Mouse (Mus musculus) lung, postnatal 0 days (tissue): ENCODE data around the gene Dscaml1. TPM values are rescaled to one million over a fixed set of nuclear protein-coding genes. Genes with fewer than 3 reads are reported as not detected.

Source experiments
- ATAC-seq: fragments of 200-750 bp; cut with Nextera tagmentation; 2 replicates; pipeline ENCODE4 v1.8.0; 2017; ENCODE audit warnings: moderate library complexity
- DNase-seq: peaks from one replicate; pipeline ENCODE4 v3.0.0-alpha.2; 2016; ENCODE audit warnings: low spot score
- H3K27ac ChIP-seq: fragments of 300-500 bp; sonication (generic); 2 replicates; pipeline ENCODE4 v1.5.1; 2014; ENCODE audit warnings: antibody characterized with exemption, mild to moderate bottlenecking, low read length, mixed read lengths
- H3K27me3 ChIP-seq: fragments of 300-500 bp; sonication (generic); replicated peaks from 2 replicates; pipeline ENCODE4 v1.6.1; 2014; ENCODE audit warnings: low read length, mixed read lengths; ENCODE audit not compliant: insufficient read depth
- H3K36me3 ChIP-seq: fragments of 300-500 bp; sonication (generic); 2 replicates; pipeline ENCODE4 v1.6.1; 2014; ENCODE audit warnings: low read length, mixed read lengths; ENCODE audit not compliant: insufficient read depth
- H3K4me1 ChIP-seq: fragments of 300-500 bp; sonication (generic); 2 replicates; pipeline ENCODE4 v1.6.1; 2014; ENCODE audit warnings: antibody characterized with exemption, low read depth, low read length, mixed read lengths; ENCODE audit not compliant: insufficient read depth
- H3K4me2 ChIP-seq: fragments of 300-500 bp; sonication (generic); replicated peaks from 2 replicates; pipeline ENCODE4 v1.6.1; 2014; ENCODE audit warnings: low read depth, mild to moderate bottlenecking, low read length, moderate library complexity, mixed read lengths
- H3K4me3 ChIP-seq: fragments of 300-500 bp; sonication (generic); 2 replicates; pipeline ENCODE4 v1.5.1; 2014; ENCODE audit warnings: low read depth, low read length
- H3K9ac ChIP-seq: fragments of 300-500 bp; sonication (generic); replicated peaks from 2 replicates; pipeline ENCODE4 v1.6.1; 2014; ENCODE audit warnings: low read depth, mild to moderate bottlenecking
- H3K9me3 ChIP-seq: fragments of 300-500 bp; sonication (generic); 2 replicates; pipeline ENCODE4 v1.6.1; 2016; ENCODE audit warnings: low read length, mixed read lengths
- CTCF ChIP-seq: IDR thresholded peaks from 2 replicates; pipeline ENCODE4 v1.5.1; 2016; ENCODE audit warnings: antibody characterized with exemption, mild to moderate bottlenecking
- EP300 ChIP-seq: IDR thresholded peaks from 2 replicates; pipeline ENCODE4 v1.6.1; 2016; ENCODE audit warnings: antibody characterized with exemption, mild to moderate bottlenecking, control low read depth
- WGBS: fragments of 180-500 bp; shearing (Covaris S2); extraction: QIAGEN DNeasy Blood & Tissue Kit; methylation state at CpG from one replicate; pipeline ENCODE4 v1.1.7; 2014; 5-methylcytosine and 5-hydroxymethylcytosine counted together
- polyA plus RNA-seq: library from polyadenylated mRNA; unstranded; fragments of >200 nt; fragmentation: Nextera tagmentation; extraction: Ambion mirVana; gene quantifications from 2 replicates; pipeline ENCODE4 v1.2.1, GENCODE M21; 2015

The Dscaml1 gene
- polyA plus RNA-seq, 1 experiment from 2014 or later: 0.16 TPM

- no peak overlapping the region for H3K9ac ChIP-seq
- H3K36me3 ChIP-seq: peaks cover 15% of the 10 kb centered on the region; the same call in 1 of the 2 replicates
- TF ChIP-seq EP300: no peak
- TF ChIP-seq CTCF: no peak
- no peaks in the 10 kb centered on the region for H3K9me3 ChIP-seq
- no peaks in the 10 kb centered on the region for H3K4me1 ChIP-seq
- DNase-seq (no peak), ATAC-seq (no peak)
- no peak overlapping the region for H3K4me3 ChIP-seq
- WGBS: 86% methylated on average over 5 of the region's 6 CpGs
- H3K4me2 ChIP-seq: no peak overlapping the region
- H3K27me3 ChIP-seq: no peaks in the 10 kb centered on the region
- no peak overlapping the region for H3K27ac ChIP-seq
Measured at GRCm38 (mm10) chr9:45779201-45779600, 352.8 kb downstream of the Dscaml1 start.

- ATAC-seq: no peak
- H3K4me3 ChIP-seq: no peak overlapping the region
- H3K4me2 ChIP-seq: no peak overlapping the region
- H3K27me3 ChIP-seq: no peaks in the 10 kb centered on the region
- no peak overlapping the region for H3K27ac ChIP-seq
- no peak overlapping the region for H3K9ac ChIP-seq
- 71% methylated on average over 12 of the region's 12 CpGs for WGBS
- DNase-seq: peak; percentile 19
- TF ChIP-seq CTCF (no peak), EP300 (no peak)
- H3K4me1 ChIP-seq: no peaks in the 10 kb centered on the region
- H3K9me3 ChIP-seq: no peaks in the 10 kb centered on the region
- H3K36me3 ChIP-seq: peaks cover 7% of the 10 kb centered on the region; the same call in 1 of the 2 replicates
Measured at GRCm38 (mm10) chr9:45783249-45784069, 357.0 kb downstream of the Dscaml1 start.

GRCm38 (mm10) chr9:45787071-45787470 lies 360.6 kb downstream of the Dscaml1 start:
- Histone ChIP-seq H3K9ac (no peak overlapping the region), H3K9me3 (no peaks in the 10 kb centered on the region), H3K27ac (no peak overlapping the region), H3K27me3 (no peaks in the 10 kb centered on the region), H3K4me3 (no peak overlapping the region), H3K36me3 (no peaks in the 10 kb centered on the region), H3K4me2 (no peak overlapping the region), H3K4me1 (no peaks in the 10 kb centered on the region)
- DNase-seq (peak; percentile 36), ATAC-seq (peak; percentile 58)
- TF ChIP-seq EP300 (no peak), CTCF (no peak)
- WGBS: 43% methylated on average over 8 of the region's 8 CpGs

- H3K36me3 ChIP-seq: no peaks in the 10 kb centered on the region
- peak; percentile 11; the same call in 1 of the 2 replicates for ATAC-seq
- no peak overlapping the region for H3K9ac ChIP-seq
- TF ChIP-seq CTCF: no peak
- no peak for TF ChIP-seq EP300
- peak; percentile 45 for DNase-seq
- H3K4me2 ChIP-seq: no peak overlapping the region
- H3K4me3 ChIP-seq: no peak overlapping the region
- H3K4me1 ChIP-seq: no peaks in the 10 kb centered on the region
- H3K27me3 ChIP-seq: no peaks in the 10 kb centered on the region
- 42% methylated on average over 6 of the region's 6 CpGs for WGBS
- no peaks in the 10 kb centered on the region for H3K9me3 ChIP-seq
- H3K27ac ChIP-seq: no peak overlapping the region
Measured at GRCm38 (mm10) chr9:45787547-45787946, 361.1 kb downstream of the Dscaml1 start.

- WGBS: 50% methylated on average over 5 of the region's 5 CpGs
- peak; percentile 25; the same call in 1 of the 2 replicates for ATAC-seq
- no peak overlapping the region for H3K4me3 ChIP-seq
- no peak for TF ChIP-seq CTCF
- TF ChIP-seq EP300: no peak
- no peaks in the 10 kb centered on the region for H3K36me3 ChIP-seq
- no peak overlapping the region for H3K9ac ChIP-seq
- DNase-seq: no peak
- no peak overlapping the region for H3K4me2 ChIP-seq
- H3K9me3 ChIP-seq: no peaks in the 10 kb centered on the region
- H3K27me3 ChIP-seq: no peaks in the 10 kb centered on the region
- H3K27ac ChIP-seq: no peak overlapping the region
- no peaks in the 10 kb centered on the region for H3K4me1 ChIP-seq
Measured at GRCm38 (mm10) chr9:45788405-45788804, 362.0 kb downstream of the Dscaml1 start.

- H3K36me3 ChIP-seq: no peaks in the 10 kb centered on the region
- no peaks in the 10 kb centered on the region for H3K4me1 ChIP-seq
- no peak for DNase-seq
- TF ChIP-seq EP300 (no peak), CTCF (no peak)
- no peak for ATAC-seq
- H3K4me3 ChIP-seq: no peak overlapping the region
- H3K9me3 ChIP-seq: no peaks in the 10 kb centered on the region
- no peak overlapping the region for H3K4me2 ChIP-seq
- H3K27ac ChIP-seq: no peak overlapping the region
- H3K27me3 ChIP-seq: no peaks in the 10 kb centered on the region
- WGBS: 82% methylated on average over 8 of the region's 8 CpGs
- no peak overlapping the region for H3K9ac ChIP-seq
Measured at GRCm38 (mm10) chr9:45791456-45792142, 365.2 kb downstream of the Dscaml1 start.
